11 mouse cellular contexts compared by ENCODE assay signal in the genomic region with DNA sequence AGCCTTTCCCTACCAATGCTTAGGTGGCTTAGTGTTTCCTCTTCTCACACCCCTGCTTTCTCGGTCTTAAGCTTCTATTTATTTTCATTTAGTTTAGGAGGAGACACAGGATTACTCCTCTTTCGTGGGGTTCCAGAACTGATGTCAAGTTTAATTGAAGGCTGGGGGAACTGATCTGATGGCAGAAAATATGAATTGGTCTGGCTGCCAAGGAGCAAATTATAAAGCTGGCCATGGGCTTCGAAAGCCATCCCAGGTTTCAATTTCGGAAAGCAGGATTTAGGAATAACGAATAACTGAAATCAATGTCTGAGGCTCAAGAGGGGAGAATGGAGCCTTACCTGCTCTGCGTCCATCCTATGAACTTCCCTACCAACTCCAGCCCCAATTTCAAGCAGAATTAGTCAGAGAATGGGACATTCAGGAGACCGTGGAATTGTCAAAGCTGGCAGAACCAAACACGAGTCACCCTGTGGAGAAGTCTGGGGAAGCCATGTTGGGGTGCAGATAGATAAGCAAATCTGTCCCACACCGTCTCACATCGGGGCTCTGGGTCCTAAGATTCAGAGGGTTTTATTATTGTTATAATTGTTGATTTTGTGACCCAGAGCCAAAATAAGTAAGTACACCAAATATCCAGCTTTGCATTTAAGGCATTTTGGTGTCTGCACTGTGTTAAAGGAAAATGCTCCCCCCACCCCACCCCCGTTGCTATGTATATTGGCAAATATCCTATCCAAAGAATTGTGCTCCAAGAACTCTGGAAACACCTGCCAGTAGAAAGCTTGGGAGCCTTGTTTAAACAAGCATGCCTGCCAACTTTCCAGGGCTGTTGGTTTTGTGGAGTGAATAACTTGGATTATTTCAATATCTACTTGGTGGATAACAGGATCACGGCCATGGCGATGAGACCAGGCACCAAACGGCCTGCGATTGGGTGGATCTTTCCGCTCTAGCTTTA. TPM values are rescaled to one million over a fixed set of nuclear protein-coding genes. Genes with fewer than 3 reads are reported as not detected.
A peak's percentile ranks its signal among the peaks of the same experiment; 100 is the strongest.
DNase-seq lines count a peak whose midpoint lies in the region; ATAC-seq and TF ChIP-seq lines count a peak whose summit lies in the region.
"Had no signal": no experiment of that assay in that cellular context is flagged by ENCODE, and none has a peak within 500 bp of the region (broad histone marks: within the 10 kb centered on the region; RNA-seq: fewer than 3 reads in every experiment).

No protein-coding gene starts in this region.

- ATAC-seq in midbrain, embryonic 14.5 days (ENCODE audit: low FRiP score, low TSS enrichment), result no peak
- no peak for ATAC-seq in midbrain, embryonic 11.5 days (ENCODE audit: low FRiP score)
- ATAC-seq in limb, embryonic 15.5 days (ENCODE audit: insufficient number of reproducible peaks, low FRiP score, low TSS enrichment, low read depth), result peak; percentile 69
- ATAC-seq in stomach, postnatal 0 days (ENCODE audit: low FRiP score, low TSS enrichment), result peak; percentile 65
- ATAC-seq: hindbrain, embryonic 16.5 days had no signal

- no peak overlapping the region for H3K9ac ChIP-seq in midbrain, embryonic 14.5 days (replicated peaks; ENCODE audit: low read length)
- no peak overlapping the region for H3K9ac ChIP-seq in midbrain, embryonic 11.5 days (ENCODE audit: low read length)
- H3K9ac ChIP-seq in limb, embryonic 15.5 days, result no peak overlapping the region
- no peak overlapping the region for H3K9ac ChIP-seq in stomach, postnatal 0 days (ENCODE audit: low read length)

- no peaks in the 10 kb centered on the region for H3K36me3 ChIP-seq in midbrain, embryonic 14.5 days (ENCODE audit: control insufficient read depth, insufficient read depth, low read length)
- no peaks in the 10 kb centered on the region for H3K36me3 ChIP-seq in midbrain, embryonic 11.5 days (ENCODE audit: control insufficient read depth, insufficient read depth, low read length)
- no peaks in the 10 kb centered on the region for H3K36me3 ChIP-seq in limb, embryonic 15.5 days
- no peaks in the 10 kb centered on the region for H3K36me3 ChIP-seq in stomach, postnatal 0 days (ENCODE audit: control insufficient read depth, insufficient read depth, low read length)

- DNase-seq in cerebellum, postnatal 14 days, result peak; percentile 22 to 37
- no peak for DNase-seq in cerebellum, postnatal 25 days
- DNase-seq in midbrain, embryonic 14.5 days, result peak; percentile 53
- no peak for DNase-seq in midbrain, embryonic 11.5 days (ENCODE audit: low spot score, missing footprints)
- peak; percentile 77 for DNase-seq in stomach, postnatal 0 days (ENCODE audit: low spot score)
- no peak for DNase-seq in frontal cortex, adult 2 months (ENCODE audit: extremely low spot score in 1 of 2, low spot score in 1 of 2)
- DNase-seq in spleen, postnatal 36 days (ENCODE audit: low spot score in 2 of 2), result no peak
- DNase-seq: B cell, adult 2 months had no signal

- TF ChIP-seq CTCF in stomach, postnatal 0 days (IDR thresholded peaks at IDR 0.05; ENCODE audit: low read depth), result no peak

- WGBS in midbrain, embryonic 14.5 days, result 83% methylated on average over 16 of the region's 16 CpGs
- WGBS in midbrain, embryonic 11.5 days, result 88% methylated on average over 16 of the region's 16 CpGs
- 49% methylated on average over 16 of the region's 16 CpGs for WGBS in limb, embryonic 15.5 days
- 37% methylated on average over 16 of the region's 16 CpGs for WGBS in stomach, postnatal 0 days

- peak; percentile 59 for TF ChIP-seq EP300 in stomach, postnatal 0 days (optimal IDR thresholded peaks at IDR 0.05)

- no peak overlapping the region for H3K4me2 ChIP-seq in midbrain, embryonic 14.5 days (ENCODE audit: low read length)
- H3K4me2 ChIP-seq in midbrain, embryonic 11.5 days, result no peak overlapping the region
- H3K4me2 ChIP-seq in limb, embryonic 15.5 days, result 0 out of 2 replicates have a peak overlapping the region, but pooled peaks have one; percentile 0
- no peak overlapping the region; the same call in 1 of the 2 replicates for H3K4me2 ChIP-seq in stomach, postnatal 0 days (replicated peaks; ENCODE audit: low read depth)

- no peaks in the 10 kb centered on the region for H3K9me3 ChIP-seq in midbrain, embryonic 14.5 days (ENCODE audit: control insufficient read depth, low read length)
- no peaks in the 10 kb centered on the region for H3K9me3 ChIP-seq in midbrain, embryonic 11.5 days (ENCODE audit: control insufficient read depth, low read length)
- no peaks in the 10 kb centered on the region for H3K9me3 ChIP-seq in limb, embryonic 15.5 days
- no peaks in the 10 kb centered on the region for H3K9me3 ChIP-seq in stomach, postnatal 0 days (ENCODE audit: control insufficient read depth, low read length)

- no peak overlapping the region for H3K4me3 ChIP-seq in midbrain, embryonic 14.5 days (replicated peaks; ENCODE audit: low read depth, low read length)
- no peak overlapping the region for H3K4me3 ChIP-seq in midbrain, embryonic 11.5 days (ENCODE audit: low read depth, low read length)
- no peak overlapping the region for H3K4me3 ChIP-seq in limb, embryonic 15.5 days
- no peak overlapping the region for H3K4me3 ChIP-seq in stomach, postnatal 0 days (ENCODE audit: low read depth, low read length)

- no peaks in the 10 kb centered on the region for H3K27me3 ChIP-seq in midbrain, embryonic 14.5 days (ENCODE audit: control insufficient read depth, insufficient read depth, low read length)
- no peaks in the 10 kb centered on the region for H3K27me3 ChIP-seq in midbrain, embryonic 11.5 days (ENCODE audit: control insufficient read depth, insufficient read depth, low read length)
- H3K27me3 ChIP-seq in limb, embryonic 15.5 days, result no peaks in the 10 kb centered on the region
- no peaks in the 10 kb centered on the region for H3K27me3 ChIP-seq in stomach, postnatal 0 days (ENCODE audit: control insufficient read depth, insufficient read depth, low read length)

- H3K27ac ChIP-seq in midbrain, embryonic 14.5 days (replicated peaks; ENCODE audit: low read depth, low read length), result no peak overlapping the region
- no peak overlapping the region for H3K27ac ChIP-seq in midbrain, embryonic 11.5 days (ENCODE audit: low read depth, low read length)
- peak overlapping the region; percentile 86 for H3K27ac ChIP-seq in limb, embryonic 15.5 days
- H3K27ac ChIP-seq in stomach, postnatal 0 days (replicated peaks), result peak overlapping the region; percentile 77; the same call in 1 of the 2 replicates
- H3K27ac ChIP-seq: macrophage had no signal

- 0 out of 2 replicates have a peak, but pooled peaks cover 6% of the 10 kb centered on the region for H3K4me1 ChIP-seq in midbrain, embryonic 14.5 days (ENCODE audit: control insufficient read depth, insufficient read depth, low read length)
- no peaks in the 10 kb centered on the region; the same call in 1 of the 2 replicates for H3K4me1 ChIP-seq in midbrain, embryonic 11.5 days (ENCODE audit: control insufficient read depth, insufficient read depth, low read length)
- peaks cover 35% of the 10 kb centered on the region for H3K4me1 ChIP-seq in limb, embryonic 15.5 days
- H3K4me1 ChIP-seq in stomach, postnatal 0 days (replicated peaks; ENCODE audit: control insufficient read depth, insufficient read depth), result peaks cover 5% of the 10 kb centered on the region; the same call in 1 of the 2 replicates

RNA-seq across cellular contexts. Expression of gene Tgfbr2, which starts 56.5 kb away (rescaled TPM):
- 3.6 and 10.4 TPM in 2 replicates for polyA plus RNA-seq in midbrain, embryonic 14.5 days (2014; fragmentation: Nextera tagmentation; extraction: Ambion mirVana)
- 8.1 and 9.2 TPM in 2 replicates for polyA plus RNA-seq in midbrain, embryonic 11.5 days (2014; fragmentation: Nextera tagmentation; extraction: Ambion mirVana)
- 65.2 and 69.0 TPM in 2 replicates for polyA plus RNA-seq in limb, embryonic 15.5 days (2015; fragmentation: Nextera tagmentation; extraction: Ambion mirVana)
- polyA plus RNA-seq in stomach, postnatal 0 days (2015; fragmentation: Nextera tagmentation; extraction: Ambion mirVana), result 16.8 and 18.5 TPM in 2 replicates
- 9.1 and 11.5 TPM in 2 replicates for polyA plus RNA-seq in frontal cortex, adult 2 months (2012; rRNA removed)

Comparison
In these comparisons a context has a peak if more than half of its experiments do, and no peak if none do; other contexts are left out.
1. DNase-seq: peak in cerebellum, postnatal 14 days (2 of 2), midbrain, embryonic 14.5 days (single experiment) and stomach, postnatal 0 days (single experiment); none in cerebellum, postnatal 25 days (0 of 2), midbrain, embryonic 11.5 days (single experiment), frontal cortex, adult 2 months (0 of 2) and spleen, postnatal 36 days (0 of 2).
2. ATAC-seq: peak in limb, embryonic 15.5 days (single experiment) and stomach, postnatal 0 days (single experiment); none in midbrain, embryonic 14.5 days (single experiment) and midbrain, embryonic 11.5 days (single experiment).
3. H3K27ac ChIP-seq: peak in limb, embryonic 15.5 days (single experiment) and stomach, postnatal 0 days (single experiment); none in midbrain, embryonic 14.5 days (single experiment) and midbrain, embryonic 11.5 days (single experiment).